Mouse (Mus musculus): ENCODE results near the gene Phc1.

Phc1 gene

DNA sequence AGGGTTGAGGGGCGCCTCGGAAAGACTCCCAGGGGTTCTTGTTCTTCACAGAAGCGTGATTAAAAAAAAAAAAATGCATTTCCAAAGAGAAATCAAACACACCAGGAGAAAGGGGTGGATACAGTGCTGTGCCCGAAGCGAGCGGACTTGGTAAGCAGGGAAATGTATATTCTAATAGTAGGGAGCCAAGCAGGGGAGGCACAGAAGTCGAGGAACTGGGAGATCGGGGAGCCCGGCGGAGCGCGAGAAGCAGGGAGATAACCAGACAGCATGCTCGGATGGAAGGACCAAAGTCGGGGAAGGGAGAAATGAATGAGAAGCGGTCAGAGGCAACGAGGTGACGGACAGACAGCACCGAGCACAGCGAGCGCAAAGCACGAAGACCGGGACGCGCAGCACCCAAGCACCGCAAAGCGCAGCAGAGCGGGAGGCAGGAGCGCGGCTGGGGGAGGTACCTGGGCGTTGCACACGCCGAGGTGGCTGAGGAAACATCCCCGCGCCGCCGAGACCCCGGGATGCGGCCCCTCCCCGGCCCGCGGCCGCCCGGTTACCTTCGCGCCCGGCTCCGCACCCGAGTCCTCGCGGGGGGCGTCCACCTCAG is 1.2 kb downstream of the Phc1 start:
- peak; percentile 71 to 80 for DNase-seq (ENCODE audit: low spot score in 2 of 2)

DNA sequence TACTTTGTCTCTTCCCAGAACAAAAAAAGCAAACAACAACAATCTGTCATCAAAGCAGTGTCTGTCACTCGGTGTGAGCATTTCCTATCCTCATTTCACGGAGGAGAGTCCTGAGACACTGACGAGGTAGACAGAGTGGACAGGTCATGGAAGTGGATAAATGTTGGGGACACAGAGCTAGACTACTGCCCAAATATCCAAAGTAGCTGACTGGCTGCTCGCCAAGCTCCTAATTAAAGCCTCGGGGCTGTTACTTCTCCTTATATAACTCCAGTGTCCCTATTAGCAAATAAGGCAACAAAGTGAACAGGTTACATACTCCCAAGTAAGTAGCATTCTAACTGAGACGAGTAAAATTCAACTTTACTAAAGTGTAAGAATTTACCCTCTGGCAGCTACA is 2.8 kb downstream of the Phc1 start:
- no peak for DNase-seq (ENCODE audit: low spot score in 2 of 2)

DNA sequence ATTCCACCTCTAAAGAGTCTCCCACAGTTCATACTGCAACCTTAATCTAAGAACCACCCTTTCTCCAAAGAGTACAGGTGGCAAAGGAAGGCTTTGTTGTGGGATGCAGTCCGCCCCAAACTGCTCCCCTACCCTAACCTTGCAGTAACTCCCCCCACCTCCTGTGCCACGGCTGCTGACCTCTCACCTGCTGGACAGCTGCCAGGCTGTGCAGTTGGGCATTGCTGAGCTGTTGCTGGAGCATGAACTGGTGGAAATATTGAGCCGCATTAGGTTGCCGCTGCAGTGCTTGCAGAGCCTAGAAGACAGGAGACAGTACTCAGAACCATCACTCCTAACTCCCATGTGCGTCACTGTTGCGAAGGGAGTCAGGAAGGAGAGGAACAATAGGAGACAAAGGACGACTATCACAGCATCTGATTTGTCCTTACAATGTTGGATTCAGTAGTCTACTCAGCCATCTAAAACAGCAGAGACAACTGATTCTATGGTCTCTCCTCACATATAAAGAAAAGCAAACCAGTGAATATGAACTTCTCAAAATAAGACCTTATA is 5.5 kb downstream of the Phc1 start:
- DNase-seq (ENCODE audit: low spot score in 2 of 2): no peak

DNA sequence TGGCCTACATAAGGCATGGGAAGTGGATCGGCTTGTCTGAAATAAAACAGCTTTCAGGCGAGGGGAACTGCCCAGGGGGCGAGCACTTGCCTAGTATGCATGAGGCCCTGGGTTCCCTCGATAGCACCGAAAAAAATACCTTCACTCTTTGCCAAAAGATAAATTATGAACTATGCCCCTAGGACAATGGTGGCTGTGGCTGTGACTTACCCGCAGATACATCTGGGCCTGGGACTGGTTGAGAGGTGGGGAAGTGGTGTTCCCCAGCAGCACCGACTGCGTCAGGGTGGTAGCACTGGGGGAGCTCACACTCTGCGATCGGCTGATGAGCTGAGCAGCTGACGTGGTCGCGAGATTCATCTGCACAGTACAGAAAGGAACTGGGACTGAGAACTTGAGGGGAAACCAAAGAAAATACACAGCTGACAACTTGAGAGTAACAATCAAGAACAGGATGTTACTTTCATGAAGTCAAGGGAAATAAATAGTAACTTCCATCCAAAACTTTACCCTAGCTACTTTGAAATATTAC is 7.2 kb downstream of the Phc1 start:
- no peak for DNase-seq (ENCODE audit: low spot score in 2 of 2)

DNA sequence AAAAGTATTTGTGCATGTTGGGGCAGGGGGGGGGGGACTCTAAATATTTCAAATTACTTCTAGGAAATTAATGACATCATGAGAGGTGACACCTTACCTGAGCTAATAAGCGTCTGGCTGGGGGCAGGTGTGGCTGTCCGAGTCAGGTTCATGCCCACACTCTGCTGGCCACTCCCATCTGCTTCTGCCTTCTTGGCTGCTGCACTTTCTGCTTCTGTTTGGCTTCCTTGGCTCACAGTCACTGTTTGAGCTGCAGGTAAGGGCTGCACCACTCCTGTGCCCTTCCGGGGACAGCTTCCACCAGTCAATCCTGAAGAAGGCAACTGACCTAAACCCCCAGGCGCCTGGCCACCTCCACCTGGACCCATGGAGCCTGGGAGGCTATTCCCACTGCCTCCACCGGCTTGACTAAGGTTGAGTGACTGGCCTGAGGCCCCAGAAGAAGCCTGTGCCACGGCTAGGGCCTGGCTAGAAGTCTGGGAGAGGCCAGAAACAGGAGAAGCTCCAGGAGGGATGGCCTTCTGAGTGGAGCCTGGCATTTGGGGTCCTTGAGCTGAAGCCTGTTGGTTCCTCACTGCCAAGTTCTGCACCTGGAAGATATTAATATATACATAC is 14.9 kb downstream of the Phc1 start:
- DNase-seq (ENCODE audit: low spot score in 2 of 2): no peak

DNA sequence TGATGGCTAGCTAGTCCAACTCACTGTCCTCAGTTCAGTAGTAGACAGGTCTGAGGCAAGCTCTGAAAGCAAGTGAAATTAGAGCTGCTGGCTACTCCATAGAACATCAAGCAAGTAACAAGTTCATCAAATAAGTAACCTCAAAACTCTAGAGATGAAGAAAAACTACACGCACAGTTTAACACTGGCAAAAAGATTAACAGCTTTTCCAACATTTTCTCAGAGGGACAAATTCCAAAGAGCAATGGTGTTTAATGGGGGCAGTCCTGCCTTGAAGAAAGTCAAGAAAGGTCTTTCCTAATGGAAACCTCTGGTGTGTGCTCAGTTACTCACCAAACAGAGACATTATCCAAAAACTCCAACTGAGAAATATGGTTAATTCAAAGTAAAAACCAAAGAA is 21.6 kb downstream of the Phc1 start:
- no peak for DNase-seq (ENCODE audit: low spot score in 2 of 2)

DNA sequence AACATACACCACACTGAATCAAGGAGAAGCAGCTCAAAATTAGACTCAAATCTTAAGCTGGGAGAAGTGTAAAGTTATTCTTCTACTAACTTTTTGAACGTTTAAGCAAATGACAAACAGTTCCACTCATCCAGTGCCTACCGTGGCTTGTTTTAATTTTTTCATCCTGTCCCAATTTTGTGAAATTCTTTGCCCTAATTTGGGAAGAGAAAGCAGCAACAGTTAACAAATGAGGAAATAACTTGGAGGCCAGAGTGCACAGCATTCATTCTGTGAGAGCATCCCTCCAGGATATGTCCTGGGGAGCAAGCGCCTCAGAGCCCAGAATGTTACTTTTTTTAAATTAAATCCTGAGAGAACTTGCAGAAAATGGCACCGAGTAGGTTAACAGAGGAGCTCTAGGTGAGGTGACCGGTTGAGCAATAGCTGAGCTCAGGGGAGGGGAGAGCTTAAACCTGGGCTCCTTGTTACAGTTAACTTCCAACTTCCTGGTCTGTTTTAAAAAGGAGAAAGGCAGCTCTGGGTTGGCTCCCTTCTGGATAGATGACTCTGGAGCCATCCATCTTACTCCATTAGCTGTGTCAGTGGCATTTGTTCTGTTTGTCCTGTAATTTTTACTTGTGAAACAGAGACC is 30.1 kb downstream of the Phc1 start:
- no peak for DNase-seq (ENCODE audit: low spot score in 2 of 2)

DNA sequence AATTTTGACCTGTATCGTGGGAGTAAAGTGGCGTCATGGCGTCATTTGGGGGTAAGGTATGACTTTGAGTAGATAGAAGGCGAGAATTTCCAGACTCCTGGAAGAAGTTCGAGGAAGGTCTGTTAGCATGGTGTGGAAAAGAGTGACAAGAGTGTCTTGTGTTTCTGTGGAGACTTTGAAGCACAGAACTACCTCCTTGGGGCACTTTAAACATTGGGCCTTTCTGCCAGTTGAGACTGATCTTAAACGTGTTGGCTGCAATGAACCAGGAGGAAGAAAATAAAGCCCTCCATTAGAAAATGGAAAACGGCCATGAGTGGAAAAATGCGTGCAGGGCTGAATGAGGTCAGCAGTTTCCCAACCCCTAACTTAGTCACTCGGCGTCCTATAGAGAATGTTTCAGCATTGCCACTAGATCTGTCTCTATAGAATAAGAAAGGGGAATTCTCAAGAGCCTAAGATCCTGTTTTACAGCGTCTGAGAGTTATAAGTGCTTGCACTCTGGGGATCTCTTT is 30.9 kb downstream of the Phc1 start:
- no peak for DNase-seq (ENCODE audit: low spot score in 2 of 2)

DNA sequence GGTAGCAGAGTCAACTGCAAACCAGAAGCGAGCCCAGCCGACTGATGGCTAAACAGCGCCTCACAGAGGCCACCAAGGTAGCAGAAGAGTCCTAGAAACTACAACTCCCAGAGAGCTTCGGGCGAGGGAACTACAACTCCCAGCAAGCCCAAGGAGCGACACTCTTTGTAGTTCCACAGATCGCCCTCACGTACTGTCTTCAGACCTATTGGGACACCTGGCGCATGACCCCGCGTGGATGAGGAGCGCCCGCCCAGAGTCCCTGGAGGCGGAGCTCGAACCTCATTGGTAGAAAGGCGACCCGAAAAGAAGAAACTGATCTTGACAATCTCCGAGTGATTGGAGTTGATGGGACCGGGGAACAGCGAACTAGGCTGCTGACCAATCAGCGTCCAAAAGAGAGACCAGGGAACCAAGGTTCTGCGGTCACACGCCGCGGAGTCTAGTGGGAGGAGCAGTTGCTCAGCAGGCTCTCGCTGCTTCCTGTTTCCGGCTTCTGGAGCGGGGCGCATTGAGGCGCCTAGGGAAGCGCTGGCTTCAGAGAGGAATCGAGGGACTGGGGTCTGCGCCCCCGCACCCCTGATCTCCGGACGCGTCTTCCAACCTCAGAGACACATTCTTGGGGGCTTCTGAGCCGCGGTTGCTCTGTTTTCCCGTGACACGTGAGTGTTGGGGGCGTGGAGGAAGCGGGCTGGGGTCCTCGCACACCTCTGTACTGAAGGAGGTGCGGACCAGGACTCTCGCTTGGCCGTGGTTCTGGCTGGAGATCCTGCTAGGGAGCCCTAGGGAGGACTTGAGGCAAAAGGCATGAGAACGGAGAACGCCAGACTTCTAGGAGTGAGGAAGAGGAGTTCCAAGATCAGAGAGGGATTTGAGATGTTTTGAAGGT is 31.6 kb downstream of the Phc1 start, which contains the start of gene M6pr:
M6pr (plus strand) TSS at position 216 of the 889 bp plus-strand sequence.
- DNase-seq (ENCODE audit: low spot score in 2 of 2): peak; percentile 97 to 98

DNA sequence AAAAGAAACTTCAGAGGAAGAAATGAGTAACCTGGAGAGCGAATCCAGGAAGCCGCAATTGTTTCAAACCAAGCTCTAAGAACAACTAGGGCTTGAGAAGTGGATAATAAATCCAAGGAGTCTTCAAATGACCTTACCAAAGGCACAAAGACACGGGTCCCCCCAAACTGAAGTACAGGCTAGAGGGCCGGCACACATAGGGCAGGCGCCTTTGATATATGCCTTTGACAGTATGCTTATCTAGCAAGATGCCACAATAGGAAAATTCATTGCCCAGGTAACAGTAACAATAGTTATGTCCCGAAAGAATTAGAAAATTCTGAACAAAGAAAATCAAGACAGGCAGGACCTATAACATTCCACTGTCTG is 32.2 kb downstream of the Phc1 start:
- DNase-seq (ENCODE audit: low spot score in 2 of 2): no peak

DNA sequence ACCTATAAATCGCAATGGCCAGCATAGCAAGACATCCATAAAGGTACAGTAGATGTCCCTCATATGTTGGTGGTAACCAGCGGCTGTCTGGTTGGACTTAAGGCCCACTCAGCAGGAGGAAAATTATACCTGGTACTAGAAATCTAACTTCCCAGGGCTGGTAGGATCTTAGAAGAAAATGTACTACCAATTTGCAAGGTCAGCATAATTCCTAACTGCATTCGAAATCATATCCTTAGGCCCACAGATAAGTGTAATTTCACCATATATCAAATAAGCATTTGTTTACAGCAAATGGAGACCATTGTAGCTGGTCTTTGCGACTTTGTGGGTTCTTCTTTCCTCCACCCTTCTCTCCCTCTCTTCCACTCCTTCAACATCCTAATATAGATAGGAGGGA is 33.7 kb downstream of the Phc1 start:
- no peak for DNase-seq (ENCODE audit: low spot score in 2 of 2)

DNA sequence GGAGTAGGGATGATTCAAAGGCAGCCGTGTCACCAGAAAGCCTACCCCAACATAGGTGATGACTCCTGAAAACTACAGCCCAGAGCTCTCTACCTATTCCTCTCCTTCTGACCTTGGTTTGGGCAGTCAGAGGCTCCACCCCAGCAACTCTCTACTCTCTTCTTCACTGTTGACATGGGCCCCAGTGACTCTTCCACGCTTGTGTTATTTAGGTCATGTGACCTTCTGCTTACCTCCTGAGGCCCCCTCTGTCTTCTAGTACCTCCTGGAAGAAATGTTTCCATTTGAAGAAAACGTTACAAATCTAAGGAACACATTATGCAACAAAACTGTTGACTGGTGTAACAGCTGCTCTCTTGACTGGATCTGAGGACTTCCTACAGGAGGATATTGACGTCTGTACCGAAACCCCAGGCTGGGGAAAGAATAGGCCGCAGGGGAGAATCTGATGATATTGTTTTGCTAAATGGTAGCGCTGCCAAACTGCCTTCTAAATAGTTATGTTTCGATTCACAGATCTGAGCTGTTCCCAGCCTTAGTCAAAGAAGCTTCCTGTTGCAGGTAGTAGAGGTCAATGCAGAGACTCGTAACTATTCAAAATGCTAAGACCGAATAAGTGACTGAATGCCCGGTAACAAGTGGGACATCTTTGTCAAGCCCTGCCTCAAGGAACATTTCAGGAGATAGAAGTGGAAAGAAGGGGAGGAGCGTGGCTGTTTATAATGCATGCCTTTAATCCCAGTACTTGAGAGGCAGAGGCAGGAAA is 35.4 kb downstream of the Phc1 start:
- no peak for DNase-seq (ENCODE audit: low spot score in 2 of 2)

DNA sequence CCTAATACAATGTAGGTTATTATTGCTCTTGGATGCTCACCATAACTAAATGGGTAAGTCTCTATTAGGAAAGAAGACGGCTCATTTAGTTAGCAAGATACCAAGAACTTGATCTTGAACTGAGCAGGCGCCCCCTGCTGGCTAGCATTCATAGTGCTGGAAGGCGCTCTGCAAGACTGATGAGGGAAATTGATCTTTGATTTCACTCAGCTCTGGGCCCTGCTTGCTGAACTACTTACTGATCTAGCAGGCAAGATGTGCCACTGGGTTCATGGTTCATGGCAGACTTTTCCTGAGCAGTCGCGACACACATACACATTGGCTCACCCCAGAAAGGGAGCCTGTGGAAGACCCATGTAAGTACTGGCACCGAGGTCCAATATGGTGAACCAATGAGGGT is 36.0 kb downstream of the Phc1 start:
- peak; percentile 83 to 86 for DNase-seq (ENCODE audit: low spot score in 2 of 2)

DNA sequence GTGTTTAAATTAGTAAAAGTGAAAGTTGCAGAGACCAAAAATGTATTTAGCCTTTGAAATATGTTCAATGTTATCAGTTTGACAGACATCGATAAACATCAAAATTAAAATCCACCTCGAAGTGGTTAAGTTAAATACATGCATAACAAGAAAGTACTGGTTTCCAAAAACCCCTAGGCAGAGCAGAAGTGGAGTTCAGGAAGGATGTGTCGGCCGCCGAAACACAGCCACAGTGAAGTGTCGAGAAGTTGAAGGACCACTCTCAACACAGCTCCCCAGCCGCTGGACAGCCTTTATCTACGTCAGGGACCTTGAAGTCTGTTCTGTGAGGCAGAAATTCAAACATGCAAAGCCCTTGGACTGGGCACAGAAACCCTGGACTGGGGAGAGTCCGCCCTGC is 36.8 kb downstream of the Phc1 start:
- no peak for DNase-seq (ENCODE audit: low spot score in 2 of 2)

DNA sequence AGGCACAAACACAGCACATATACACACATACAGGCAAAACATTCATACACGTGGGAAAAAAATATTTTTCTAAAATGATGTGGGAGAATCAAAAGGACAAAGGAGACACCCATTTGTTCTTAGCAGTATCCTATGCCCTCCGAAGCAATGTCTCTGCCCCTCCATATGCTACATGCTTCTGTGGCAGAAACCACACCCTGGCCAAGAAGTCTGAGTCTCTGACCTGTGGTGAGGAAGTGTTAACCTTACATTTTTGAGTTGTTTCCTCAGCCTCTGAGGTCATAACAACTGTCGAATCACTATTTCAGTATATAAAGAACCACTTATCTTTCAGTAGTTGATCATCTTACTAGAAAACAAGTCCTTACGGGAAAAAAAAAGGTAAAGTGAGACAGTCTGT is 37.7 kb downstream of the Phc1 start:
- no peak for DNase-seq (ENCODE audit: low spot score in 2 of 2)

DNA sequence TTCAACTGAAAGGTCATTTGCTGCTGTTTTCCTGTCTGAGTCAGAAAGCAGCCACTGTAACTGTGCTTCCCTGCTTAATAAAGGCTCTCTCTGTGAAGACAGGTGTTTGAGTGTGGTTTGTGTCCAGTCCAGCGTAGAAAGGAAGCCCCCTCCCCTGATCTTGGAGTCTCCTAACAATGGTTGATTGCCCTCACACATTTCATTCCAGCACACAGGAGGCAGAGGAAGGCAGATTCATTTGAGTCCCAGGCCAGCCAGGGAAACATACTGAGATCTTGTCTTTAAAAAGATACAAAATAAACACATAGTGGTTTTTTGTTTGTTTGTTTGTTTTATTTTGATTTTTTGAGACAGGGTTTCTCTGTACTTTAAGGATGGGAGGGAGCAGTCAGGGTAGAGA is 38.2 kb downstream of the Phc1 start:
- DNase-seq (ENCODE audit: low spot score in 2 of 2): no peak

DNA sequence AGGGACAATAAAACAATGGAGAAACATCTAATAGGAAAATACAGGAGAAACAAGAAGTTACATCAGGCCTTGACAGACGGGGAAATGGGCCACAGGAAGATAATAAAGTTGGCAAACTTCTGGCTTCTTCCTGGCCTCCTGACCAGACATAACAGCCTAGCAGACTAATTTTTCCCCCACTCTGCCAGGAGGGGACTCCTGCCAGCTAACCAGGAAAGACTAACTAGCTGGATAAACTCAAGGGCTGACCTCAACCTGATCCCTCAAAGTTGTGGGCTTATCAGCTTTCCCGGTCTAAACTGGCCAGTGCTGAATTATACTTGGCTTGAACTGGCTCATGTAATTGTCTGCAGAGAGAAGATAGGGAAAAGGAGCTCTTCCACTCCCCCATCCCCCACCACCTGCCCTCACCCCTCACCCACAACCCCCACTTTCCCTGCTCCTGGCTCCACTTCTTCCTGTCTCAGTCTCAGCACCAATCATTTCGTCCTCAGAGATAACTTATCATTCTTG is 40.7 kb downstream of the Phc1 start:
- DNase-seq (ENCODE audit: low spot score in 2 of 2): no peak

DNA sequence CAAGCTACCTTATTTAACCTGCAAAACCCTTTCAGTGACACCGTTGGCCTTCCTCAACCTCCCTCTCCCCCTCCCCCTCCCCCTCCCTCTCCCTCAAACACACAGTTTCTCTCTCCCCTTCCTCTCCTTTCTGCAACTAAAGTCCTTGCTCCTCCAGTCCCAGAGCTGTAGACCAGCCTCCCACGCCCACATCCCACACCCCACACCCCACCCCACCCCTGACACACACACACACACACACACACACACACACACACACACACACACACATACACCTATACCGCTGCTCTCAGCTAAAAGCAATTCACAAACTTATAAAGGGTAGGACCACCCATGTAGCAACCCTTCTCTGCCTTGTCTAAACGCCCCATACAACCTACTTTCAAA is 42.1 kb downstream of the Phc1 start:
- no peak for DNase-seq (ENCODE audit: low spot score in 2 of 2)

DNA sequence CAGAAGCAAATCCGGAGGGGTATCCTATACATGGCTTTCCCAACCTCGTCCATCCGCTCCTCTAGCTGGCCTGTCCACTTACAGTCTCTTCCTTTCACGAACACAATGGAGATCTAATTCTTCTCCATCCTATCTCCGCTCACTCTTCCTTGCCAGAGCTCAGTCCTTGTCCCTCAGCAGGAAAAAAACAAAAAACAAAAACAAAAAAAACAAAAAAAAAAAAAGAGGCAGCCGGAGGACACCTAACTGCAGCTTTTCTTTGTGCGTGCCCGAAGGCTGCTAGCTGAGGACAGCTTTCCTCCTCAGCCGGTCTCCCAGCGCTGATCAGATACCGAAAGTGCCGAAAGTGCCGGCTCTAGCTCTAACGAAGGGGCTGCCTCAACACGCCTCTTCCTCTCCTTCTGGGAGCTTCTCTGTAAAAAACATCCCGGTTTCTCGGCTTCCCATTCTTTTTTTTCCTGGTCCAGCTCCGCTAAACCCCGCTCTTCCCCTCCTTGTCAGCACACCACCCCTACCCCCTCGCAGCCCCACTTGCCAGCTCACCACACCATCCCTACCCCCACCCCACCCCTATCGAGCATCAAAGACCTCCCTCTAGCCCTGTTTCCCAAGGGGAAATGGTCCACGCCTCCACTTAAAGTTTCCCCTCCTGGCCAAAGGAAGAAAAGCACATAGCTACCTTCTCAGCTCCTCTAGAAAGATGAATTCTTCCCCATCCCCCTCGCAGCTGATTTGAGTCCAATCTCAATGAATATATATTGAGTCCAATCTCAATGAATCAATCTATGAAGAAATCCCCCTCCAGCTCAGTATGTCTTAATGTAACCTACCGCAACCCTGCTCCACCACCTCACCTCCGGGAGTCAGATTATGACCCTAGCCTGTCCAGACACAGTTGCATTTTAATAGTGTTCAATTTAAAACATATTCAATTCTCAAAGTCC is 42.8 kb downstream of the Phc1 start:
- peak; percentile 29 to 31 for DNase-seq (ENCODE audit: low spot score in 2 of 2)

DNA sequence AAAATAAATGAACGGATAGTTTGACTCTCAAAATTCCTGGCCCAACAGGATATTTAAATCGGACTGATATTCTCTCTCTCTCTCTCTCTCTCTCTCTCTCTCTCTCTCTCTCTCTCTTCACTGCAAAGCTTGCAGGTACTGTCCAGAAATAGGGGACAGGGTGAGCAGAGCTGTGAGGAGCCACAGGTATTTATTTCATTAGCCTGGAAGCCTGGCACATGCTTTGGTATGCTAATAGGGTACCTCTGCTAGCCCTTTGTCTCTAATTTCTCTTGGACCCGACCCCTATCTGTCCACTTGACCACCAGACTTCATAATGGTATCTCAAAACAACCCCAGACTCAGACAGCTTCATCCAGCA is 43.5 kb downstream of the Phc1 start:
- no peak for DNase-seq (ENCODE audit: low spot score in 2 of 2)

Data from right cerebral cortex, adult 2 months (tissue).